Mouse (Mus musculus): ENCODE measurements around the gene Sorcs1.

Sorcs1 gene

DNA sequence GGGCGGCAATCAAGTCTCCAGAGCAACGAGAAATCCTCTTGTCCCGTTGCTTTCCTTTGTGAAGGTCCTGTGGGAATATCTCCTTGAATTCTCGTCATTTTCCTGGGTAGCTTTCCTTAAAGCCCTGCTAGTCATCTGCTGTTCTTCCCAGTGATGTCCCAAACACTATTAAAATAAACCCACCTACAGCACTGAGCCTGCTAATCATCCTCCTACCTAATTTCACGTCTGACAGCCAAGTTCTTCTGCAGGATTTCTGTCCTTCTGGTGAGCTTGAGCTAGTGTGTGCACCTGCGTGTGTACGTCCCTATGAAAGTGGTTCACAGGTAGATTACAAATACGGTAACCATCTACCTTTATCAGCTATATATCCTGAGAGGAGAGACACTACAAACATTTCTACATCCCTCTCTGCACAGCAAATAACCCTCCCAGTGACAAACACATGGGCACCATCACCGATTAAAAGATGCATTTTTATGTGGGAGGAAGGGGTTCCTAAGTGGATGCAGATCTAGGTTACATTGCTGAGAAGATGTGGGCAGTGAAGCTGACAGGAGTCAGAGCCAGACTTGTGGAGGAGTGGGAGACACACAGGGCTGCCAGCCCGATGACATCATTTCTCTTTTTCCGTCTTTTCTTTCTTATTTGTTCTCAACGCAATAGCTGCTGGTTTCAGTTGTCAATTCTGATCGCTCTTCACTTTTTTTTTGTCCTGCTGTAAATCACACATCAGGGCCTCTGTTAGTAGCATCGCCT, 259.3 kb downstream of the Sorcs1 start:
- peak; percentile 20 for DNase-seq (ENCODE audit: low spot score)

DNA sequence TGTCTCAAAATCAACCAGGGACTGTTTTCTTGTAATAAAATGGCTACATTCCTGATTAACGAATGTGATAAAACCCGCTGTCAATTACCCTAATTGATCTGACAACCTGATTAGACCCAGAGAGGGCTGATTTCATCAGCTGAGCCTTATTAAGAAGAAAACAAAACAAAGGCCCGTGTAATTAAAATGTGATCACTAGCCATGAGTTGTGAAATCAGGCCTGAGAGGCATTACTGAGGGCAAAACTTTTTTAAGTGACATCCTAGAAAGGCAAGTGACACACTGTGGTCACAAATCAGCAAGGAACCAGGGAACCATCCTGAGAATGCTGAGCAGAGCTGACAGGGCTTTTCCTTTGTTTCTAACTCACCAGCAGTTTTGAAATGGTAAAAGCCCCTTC, 267.9 kb downstream of the Sorcs1 start:
- peak; percentile 61 for DNase-seq (ENCODE audit: low spot score)

DNA sequence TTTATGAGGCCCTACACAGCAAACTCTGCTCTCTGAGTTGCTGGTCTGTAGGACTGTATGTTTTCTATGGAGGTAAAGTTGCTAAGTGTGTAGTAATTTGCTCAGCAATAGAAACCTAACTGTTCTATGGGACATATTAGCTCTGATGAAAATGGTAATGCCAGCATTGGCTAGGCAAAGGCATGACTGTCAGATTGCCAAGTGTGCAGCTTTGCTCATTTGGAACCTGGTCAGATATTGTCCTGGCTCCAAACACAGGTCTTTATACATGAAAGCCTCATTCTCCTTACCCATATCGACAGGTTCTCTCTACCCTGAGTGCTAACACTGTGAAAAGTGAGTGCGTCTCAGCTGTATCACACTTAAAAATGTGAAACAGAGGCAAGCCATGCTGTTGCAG, 280.1 kb downstream of the Sorcs1 start:
- DNase-seq (ENCODE audit: low spot score), result no peak

DNA sequence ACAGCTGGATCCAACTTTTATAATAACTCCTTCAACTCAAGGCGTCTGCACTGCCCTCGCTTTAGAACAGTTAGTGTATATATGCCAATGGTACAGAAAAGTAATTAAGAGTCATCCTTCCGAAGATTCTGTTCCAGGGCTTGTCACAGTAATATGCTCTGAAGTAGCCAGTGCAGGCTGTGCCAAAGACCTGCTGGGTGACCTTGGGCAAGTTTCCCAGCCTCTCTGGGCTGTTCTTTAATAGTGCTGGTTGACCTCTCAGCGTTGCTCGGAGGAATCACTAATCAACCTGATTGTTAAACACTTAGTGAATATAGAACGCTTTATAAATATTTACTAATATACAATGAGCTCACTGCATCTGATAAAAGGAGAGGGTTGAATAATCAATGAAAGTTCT, 282.7 kb downstream of the Sorcs1 start:
- DNase-seq (ENCODE audit: low spot score), result no peak

DNA sequence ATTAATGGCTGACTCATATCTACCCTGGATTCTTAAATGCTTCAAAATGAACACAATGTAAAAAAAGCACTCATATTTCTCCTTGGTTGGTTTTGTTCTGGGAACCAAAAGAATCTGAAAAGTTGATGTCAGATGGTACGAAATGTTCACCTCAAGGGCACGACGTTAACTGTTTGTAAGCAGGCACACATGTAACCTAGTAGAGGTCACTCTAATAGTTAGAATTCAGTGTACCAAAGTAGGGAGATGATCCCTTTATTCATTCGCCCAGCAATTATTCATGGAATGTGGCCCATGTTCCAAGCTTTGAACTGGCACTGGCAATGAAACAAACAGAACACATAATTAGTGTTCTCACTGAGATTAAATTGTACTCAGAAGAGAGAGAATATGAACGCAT, 284.3 kb downstream of the Sorcs1 start:
- DNase-seq (ENCODE audit: low spot score), result no peak

DNA sequence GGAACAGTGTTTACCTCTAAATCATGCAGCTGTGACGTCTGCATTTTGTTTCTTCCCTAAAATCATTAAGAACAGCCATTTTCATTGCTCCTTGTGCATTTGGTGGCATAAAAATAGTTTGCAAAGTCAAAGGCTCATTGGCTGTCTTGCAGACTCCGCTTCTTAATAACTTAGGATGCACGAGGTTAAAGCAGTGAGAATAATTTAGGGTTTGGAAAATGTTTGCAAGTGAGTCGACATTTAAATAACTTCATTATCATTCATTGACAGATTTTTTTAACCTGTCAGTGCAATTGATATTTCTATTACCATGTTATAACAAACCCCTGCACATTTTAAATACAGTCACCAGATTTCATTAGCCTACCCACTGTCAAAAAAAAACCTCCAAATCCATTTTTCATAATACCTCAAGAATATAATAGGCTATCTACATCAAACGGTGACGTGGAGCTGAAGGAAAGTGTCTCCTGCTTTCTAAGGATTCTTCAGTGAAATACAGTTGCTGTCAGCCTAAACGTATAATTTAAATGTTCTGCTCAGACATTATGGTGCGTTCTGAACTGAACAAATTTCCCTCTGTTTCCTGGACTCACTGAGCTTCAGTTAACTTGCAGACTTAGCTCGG, 288.4 kb downstream of the Sorcs1 start:
- no peak for DNase-seq (ENCODE audit: low spot score)

DNA sequence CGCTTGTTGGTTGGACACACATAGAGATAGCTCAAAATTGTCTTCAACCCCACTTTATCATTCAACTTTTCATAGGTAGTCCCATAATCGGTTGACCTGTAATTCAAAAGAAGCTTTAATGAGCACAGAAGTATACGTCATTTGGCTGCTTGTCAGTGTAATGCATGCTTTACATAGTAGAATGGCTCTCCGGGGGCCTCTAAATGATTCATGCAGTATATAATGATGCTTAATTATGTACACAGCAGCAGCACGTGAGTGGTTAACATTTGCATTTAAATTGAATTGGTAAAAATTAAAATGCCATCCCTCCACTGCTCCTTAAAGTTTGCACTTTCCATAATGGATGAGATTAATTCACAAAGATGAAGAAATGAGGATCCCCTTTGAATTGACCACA, 299.5 kb downstream of the Sorcs1 start:
- no peak for DNase-seq (ENCODE audit: low spot score)

DNA sequence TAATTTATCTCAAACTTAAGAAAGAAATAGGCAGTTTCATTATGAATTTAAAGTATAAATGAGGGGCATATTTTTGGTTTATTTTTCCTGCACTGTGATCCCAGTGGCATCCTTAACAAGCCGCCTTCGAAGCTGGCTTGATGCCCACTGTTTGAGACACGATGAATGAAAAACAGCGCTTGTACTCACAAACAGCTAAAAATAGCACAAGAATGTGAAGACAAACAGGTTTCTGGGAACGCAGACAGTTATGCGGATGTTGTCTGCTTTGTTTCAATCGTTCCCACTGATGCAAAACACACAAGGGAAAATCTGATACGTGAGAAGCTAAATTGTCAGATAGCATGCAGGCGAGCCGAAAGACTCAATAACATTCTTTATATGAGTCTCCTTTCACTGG, 303.7 kb downstream of the Sorcs1 start:
- no peak for DNase-seq (ENCODE audit: low spot score)

DNA sequence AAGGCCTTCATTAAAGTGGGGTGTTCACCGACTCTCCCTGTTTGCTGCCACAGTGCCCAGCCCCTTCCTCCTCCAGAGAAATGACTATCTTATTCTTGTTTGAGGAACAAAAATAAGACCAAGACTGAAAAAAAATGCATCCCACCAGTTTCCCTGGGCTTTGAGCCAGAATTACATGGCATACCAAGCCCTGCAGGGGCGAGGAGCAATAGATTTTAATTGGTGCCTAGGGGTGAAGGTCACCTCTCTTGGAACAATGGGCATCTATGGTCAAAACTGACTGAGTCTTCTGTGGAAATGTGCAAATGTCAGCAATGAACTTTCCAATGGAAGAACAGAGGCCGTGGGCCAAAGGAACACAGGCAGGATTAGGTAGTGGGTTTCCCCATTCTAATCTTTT, 312.0 kb downstream of the Sorcs1 start:
- peak; percentile 73 for DNase-seq (ENCODE audit: low spot score)

DNA sequence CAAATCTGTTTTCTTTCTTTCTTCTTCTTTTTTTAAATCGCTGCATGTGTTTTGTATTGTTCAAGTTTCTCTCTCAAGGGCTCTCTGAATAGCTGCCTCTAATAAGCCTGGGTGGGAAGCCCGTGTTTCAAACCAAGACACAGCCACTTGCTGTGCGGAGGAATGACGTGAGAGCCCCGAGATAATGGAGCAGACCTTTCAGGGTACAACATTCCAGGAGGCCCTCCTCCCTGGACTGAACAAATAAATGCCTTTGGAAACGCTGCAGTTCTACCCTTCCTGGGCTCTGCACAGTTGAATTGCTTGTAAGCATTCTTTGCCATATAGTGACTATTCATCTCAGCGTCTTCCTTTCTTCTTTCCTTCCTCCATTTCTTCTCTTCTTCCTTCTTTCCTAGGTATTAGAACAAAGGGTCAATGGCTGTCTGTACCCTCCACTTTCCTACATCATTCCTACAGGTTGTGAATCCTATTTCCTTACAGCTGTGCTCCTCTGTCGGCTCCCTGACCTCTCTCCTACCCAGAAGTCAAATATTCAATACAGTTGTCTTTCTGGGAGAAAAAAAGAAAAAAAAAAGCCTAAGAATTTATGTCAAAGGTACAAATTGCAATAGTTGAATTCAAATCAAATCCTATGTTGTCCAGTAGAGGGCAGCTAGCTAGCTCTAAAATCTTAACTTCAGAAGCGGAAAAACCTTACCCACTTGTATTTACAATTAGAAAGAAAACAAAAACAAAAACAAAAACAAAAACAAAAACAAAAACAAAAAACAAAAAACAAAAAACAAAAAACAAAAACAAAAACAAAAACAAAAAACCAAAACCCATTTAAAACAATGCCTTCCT, 315.6 kb downstream of the Sorcs1 start:
- DNase-seq (ENCODE audit: low spot score), result peak; percentile 55

DNA sequence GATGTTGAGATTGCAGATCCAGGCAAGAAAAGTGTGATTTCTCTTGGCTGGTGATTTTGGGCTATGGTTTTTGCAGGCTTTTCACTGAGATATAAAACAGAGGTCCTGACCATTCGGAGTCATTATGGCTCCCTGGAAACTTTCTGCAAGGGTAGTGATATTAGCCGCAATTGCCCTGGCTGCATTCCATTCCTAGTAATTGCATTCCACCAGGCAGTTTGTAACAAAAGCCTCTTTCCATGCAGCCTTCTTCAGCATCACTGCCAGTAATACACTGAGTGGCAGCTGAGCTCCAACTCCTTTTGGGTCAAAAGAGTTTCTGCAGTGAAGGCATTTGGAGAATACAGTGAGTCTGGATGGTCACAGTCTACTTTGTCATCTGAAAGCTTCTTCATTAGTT, 319.9 kb downstream of the Sorcs1 start:
- DNase-seq (ENCODE audit: low spot score), result peak; percentile 48

DNA sequence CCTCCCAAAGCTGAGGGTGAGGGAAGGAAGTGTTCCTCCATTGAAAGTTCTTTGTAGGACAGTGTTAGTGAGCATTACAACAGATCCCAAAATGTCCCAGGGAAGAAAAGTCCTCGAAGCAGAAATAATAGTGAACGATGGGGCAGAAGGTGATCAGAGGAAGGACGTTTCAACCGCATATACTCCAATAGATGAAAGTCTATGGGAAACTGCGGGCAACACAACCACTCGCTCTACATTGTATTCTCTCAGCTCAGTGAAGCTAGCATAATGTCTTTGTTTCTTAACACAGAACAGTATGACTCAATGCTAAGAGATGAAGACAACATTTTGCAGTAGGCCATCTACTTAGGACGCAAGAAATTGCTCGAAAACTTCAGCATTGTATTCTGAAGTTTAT, 339.2 kb downstream of the Sorcs1 start:
- DNase-seq (ENCODE audit: low spot score), result peak; percentile 72

DNA sequence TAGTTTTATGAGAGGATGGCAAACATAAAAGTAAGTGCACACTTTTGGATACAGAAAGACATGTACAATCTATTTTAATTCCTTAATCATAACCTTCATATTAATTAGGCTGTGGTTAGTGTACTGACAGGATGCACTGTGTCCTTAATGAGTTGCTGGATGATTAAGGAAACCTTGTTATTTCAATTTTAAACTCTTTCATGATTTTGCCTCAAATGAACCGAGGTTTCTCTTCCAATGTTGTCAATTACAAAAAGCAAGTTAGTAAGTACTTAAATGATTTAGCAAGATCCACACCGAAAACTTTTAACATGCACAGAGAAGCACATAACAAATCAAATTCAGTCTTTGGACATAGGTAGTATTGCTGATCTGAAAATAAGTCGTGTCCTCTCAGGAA, 341.7 kb downstream of the Sorcs1 start:
- DNase-seq (ENCODE audit: low spot score), result no peak

DNA sequence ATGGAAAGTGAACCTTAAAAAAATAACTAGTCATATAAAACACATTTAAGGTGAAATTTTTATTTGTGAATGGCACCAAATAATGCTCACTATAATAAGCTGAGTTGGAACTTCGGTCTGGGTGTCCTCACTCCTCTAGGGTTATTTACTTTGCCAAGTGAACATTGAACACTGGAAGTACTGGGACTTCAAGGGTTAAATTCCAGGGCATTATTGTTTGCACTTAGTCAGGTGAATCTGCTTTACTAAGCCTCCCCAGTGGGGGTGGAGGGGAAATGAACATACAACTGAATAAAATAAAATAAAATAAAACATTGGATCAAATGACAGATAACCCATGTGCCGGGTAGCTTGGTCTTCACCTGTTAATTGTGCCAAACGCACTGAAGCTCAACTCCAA, 347.3 kb downstream of the Sorcs1 start:
- no peak for DNase-seq (ENCODE audit: low spot score)

DNA sequence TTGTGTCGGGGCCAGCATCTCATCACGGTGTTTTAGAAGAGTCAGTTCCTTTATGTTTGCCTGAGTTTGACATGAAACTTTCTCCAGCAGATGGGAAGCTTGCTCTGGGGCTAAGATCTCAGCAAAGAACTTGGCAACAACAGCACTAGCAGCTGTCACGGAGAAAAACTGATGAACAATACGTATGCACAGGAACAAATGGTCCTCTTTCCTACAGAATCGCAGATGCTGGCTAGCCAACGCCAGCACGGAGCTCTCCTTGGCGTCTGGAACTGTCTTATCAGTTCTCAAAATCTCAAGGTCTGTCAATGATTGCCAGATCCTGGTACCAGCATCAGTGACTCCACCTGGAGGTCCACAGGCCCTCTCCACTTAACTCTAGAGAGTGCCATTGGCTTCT, 350.6 kb downstream of the Sorcs1 start:
- no peak for DNase-seq (ENCODE audit: low spot score)

DNA sequence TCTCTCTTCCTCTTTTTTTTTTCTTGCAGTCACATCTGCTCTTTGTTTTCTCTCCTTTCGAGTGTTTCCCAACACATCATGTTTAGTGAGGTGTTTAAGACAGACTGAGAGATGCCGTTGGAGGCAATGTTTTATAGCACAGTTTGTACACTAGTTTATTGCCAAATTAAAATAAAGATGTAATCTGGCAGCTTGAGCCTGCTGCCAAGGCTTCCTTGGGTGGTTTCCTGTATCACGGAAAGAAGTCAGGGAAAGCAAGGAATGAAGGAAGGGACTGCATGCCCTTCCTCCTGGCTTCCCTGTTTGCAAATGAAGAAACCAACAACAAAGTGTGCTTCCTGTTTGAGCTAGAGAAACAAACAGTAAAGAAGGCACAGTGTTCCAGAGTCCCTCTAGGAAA, 352.3 kb downstream of the Sorcs1 start:
- DNase-seq (ENCODE audit: low spot score), result no peak

DNA sequence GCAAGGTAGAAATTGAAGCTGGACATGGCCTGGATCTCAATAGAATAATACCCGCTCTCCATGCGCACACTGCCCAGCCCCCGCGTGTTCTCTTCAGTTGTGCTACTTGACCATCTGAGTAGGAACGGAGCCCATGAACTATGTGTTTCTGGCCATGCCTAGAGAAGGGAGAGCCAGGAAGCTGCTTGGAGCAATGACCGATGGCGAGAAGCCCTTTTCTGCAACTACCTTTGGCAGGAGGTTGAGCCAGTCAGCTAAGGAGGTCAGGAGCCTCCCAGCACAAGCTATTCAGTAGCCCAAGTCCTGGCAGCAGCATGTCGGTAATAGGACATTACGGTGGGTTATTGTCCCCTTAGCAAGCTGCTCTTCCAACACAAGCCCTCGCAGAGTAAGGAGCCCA, 352.8 kb downstream of the Sorcs1 start:
- DNase-seq (ENCODE audit: low spot score), result no peak

DNA sequence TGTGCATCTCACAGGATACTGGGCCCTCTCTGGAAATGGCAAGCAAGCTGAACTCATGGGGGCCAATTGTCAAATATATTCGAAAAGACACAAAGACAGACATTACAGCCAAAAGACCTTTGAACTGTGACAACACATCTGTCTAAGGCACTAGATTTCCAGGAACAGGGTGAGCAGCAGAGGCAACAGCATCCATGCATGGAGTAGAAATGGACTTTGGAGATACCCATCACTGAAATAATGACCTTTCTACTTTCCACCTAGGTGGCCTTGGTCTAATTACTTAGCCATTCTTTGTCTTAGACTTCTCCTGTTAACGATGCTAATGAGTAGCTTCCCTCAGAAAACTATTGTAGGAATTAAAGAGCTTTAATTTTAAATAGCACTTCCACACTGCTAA, 371.4 kb downstream of the Sorcs1 start:
- DNase-seq (ENCODE audit: low spot score), result no peak

DNA sequence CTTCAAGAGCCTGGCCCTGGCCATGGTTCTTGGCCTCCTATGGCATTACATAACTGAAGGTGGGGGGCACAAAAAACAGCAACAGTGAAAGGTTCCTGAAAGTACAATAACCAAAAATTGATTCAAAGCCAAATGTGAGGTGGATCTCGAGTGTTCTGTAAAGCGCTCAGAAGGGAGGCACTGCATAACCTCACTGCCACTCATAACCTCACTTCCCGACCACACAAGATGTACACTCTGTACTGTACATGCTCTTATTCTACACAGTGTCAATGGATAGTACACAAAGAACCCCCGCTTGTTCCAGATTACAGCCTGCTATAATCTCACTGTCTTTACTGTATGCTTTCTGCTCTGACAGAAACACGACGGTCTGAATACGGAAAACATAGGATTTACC, 384.2 kb downstream of the Sorcs1 start:
- DNase-seq (ENCODE audit: low spot score), result no peak

DNA sequence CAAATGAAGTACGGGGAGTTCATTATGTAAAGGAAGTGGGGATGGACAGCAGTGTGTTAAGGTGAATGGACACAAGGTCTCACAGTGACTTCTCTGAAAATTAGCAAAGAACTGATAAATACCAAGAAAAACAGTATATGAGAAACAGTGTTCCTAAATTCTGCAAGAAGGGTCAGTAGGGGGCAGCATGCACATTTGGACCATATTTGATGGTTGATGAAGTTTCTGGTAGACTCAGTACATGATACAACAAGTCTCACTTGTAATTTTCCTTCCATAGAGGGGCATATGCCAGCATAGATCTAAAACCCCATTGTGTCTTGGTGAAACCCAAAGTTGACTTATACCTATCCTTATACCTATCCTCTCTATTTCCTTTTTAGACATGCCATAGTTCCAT, 414.0 kb downstream of the Sorcs1 start:
- peak; percentile 76 for DNase-seq (ENCODE audit: low spot score)

DNA sequence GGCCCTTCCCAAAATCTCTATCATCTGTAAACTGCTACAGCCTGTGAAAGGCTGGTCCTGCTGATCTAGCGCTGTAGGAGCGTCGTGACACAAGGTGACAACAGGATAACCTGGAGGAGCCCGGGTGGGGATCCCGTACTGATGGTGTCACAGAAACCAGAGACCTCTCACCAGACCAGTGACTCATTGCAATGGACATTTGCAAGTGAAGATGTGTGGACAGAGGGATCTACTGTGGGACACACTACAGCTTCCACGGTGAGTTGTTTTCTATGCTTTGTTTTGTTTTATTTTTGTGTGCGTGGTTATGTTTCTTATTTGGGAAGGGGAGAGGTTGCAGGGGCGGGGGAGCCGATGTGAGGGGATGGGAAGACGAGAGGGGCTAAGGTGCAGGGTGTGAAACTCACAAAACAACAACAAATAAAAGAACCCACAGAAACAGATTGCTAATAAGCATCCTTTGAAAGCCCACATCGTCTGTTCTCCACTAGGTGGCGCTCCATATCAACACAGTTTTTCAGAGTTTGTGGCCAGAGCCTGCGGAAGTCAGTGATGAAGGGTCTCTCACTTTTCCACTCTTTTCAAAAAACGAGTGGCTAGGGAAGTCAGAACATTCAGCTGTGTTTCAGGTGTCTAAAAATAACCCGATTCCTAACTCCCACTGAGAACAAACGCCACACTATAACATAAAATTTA, 419.6 kb downstream of the Sorcs1 start:
- peak; percentile 81 for DNase-seq (ENCODE audit: low spot score)

DNA sequence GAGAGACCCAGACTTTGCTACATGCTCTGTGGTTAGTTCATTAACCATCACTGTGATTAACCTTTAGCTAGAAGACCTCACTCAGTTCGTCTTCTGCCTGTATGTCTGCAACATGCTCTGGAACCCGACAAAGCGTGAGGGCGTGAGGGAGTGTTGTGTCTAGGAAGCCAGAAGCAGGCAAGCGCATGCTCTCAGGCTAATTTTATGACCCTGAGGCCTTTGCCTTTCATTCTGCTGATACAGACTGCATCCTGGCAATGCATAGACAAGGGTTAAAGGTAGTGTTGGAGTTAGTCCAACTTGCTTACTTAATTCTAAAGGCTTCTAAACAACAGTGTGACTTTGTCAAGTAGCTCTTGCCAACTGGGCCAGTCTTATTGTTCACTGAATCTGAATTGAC, 458.0 kb downstream of the Sorcs1 start:
- DNase-seq (ENCODE audit: low spot score), result no peak
